Mouse (Mus musculus) E14TG2a.4 (cell line): Measurements from ENCODE around the gene Trp53bp2.

Source experiments
- H3K27me3 ChIP-seq: 2 replicates; pipeline ENCODE4 v1.6.1; 2014; ENCODE audit warnings: low read length, control low read depth; ENCODE audit not compliant: insufficient read depth
- H3K36me3 ChIP-seq: 2 replicates; pipeline ENCODE4 v1.6.1; 2014; ENCODE audit warnings: low read length, control low read depth; ENCODE audit not compliant: insufficient read depth
- H3K4me1 ChIP-seq: replicated peaks from 2 replicates; pipeline ENCODE4 v1.6.1; 2014; ENCODE audit warnings: low read depth, low read length, control low read depth
- H3K4me3 ChIP-seq: replicated peaks from 2 replicates; pipeline ENCODE4 v1.5.1; 2014; ENCODE audit warnings: mild to moderate bottlenecking, low read length
- H3K9me3 ChIP-seq: 2 replicates; pipeline ENCODE4 v1.6.1; 2014; ENCODE audit warnings: low read length, control low read depth
- CTCF ChIP-seq: conservative IDR thresholded peaks from 2 replicates; pipeline ENCODE4 v1.5.1; 2014; ENCODE audit warnings: low read length
- NANOG ChIP-seq: IDR thresholded peaks from 2 replicates; pipeline ENCODE4 v1.6.1; 2014; ENCODE audit warnings: borderline replicate concordance, low read length, mixed read lengths
- POU5F1 ChIP-seq: IDR thresholded peaks from 2 replicates; pipeline ENCODE4 v1.6.1; 2014; ENCODE audit warnings: low read length, borderline replicate concordance

Gene Trp53bp2

DNA sequence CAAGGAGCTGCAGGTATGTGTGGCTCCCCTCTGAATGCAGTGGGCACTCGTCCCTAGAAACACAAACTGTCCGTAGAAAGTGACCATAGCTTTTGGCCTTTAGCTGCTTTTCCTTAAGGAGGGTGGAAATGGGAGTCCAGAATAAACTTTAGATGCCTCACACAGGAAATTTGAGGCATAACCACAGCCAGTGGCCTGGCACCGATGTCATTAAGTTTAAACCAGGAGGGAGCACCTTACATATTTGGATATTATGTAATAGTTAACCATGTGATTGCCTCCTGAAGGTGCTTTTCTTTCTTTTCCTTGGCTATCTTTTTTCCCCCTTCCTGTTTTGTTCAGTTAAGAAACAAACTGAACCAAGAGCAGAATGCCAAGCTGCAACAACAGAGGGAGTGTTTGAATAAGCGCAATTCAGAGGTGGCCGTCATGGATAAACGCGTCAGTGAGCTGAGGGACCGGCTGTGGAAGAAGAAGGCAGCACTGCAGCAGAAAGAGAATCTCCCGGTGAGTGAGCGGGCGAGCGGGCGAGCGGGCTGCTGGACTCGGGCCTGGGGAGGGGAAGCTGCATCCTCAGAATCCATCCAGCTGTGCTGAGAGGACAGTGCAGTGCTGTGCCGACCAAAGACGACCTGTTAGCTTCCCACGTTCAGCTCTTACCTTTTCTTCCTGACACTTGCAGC is 33.0 kb downstream of the Trp53bp2 start:
- H3K36me3 ChIP-seq, result peaks cover 82% of the 10 kb centered on the region
- no peaks in the 10 kb centered on the region for H3K4me1 ChIP-seq
- H3K4me3 ChIP-seq, result no peak overlapping the region
- no peak for TF ChIP-seq POU5F1
- no peak for TF ChIP-seq NANOG
- TF ChIP-seq CTCF, result no peak
- no peaks in the 10 kb centered on the region for H3K9me3 ChIP-seq
- H3K27me3 ChIP-seq, result no peaks in the 10 kb centered on the region

GRCm38 (mm10) chr1:182444116-182444515 is 35.1 kb downstream of the Trp53bp2 start:
- H3K36me3 ChIP-seq, result peaks cover 86% of the 10 kb centered on the region
- TF ChIP-seq NANOG (no peak), POU5F1 (no peak), CTCF (no peak)
- H3K4me1 ChIP-seq, result no peaks in the 10 kb centered on the region
- H3K27me3 ChIP-seq, result no peaks in the 10 kb centered on the region
- H3K4me3 ChIP-seq, result no peak overlapping the region
- H3K9me3 ChIP-seq, result no peaks in the 10 kb centered on the region

DNA sequence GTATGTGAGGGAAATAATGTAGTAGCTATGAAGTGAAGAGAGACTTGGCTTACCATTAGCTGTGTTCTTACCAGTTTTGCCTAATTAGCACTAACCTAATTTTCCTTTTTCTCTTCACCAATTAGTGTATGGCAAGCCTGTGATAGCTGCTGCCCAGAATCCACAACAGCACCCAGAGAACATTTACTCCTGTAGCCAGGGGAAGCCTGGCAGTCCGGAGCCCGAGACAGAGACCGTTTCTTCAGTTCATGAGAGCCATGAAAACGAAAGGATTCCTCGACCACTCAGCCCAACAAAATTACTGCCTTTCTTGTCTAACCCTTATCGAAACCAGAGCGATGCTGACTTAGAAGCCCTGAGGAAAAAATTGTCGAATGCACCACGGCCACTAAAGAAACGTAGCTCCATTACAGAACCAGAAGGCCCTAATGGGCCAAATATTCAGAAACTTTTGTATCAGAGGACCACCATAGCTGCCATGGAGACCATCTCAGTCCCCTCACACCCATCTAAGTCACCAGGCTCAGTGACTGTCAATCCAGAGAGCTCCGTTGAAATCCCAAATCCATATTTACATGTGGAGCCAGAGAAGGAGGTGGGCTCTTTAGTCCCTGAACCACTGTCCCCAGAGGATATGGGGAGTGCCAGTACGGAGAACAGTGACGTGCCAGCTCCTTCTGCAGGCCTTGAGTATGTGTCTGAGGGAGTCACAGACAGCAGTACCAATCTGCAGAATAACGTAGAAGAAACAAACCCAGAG is 39.5 kb downstream of the Trp53bp2 start:
- no peaks in the 10 kb centered on the region for H3K27me3 ChIP-seq
- H3K9me3 ChIP-seq, result no peaks in the 10 kb centered on the region
- peaks cover 78% of the 10 kb centered on the region for H3K36me3 ChIP-seq
- no peak overlapping the region for H3K4me3 ChIP-seq
- H3K4me1 ChIP-seq, result no peaks in the 10 kb centered on the region
- TF ChIP-seq CTCF, result no peak
- no peak for TF ChIP-seq NANOG
- no peak for TF ChIP-seq POU5F1

DNA sequence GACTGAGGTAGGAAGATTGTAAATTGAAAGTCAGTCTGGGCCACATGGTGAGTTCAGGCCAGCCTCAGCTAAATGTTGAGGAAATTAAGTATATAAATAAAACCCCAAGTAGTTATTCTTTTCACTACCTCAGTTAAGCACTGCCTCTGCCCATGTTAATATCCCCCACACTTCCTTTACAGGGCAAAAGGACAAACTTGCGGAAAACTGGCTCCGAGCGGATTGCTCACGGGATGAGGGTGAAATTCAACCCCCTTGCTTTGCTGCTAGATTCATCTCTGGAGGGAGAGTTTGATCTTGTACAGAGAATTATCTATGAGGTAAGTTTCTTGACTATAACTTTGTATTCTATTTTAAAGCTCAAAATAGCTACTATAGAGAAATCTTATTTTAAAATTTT is 43.5 kb downstream of the Trp53bp2 start:
- H3K4me1 ChIP-seq, result no peaks in the 10 kb centered on the region
- no peaks in the 10 kb centered on the region for H3K9me3 ChIP-seq
- TF ChIP-seq CTCF (no peak), POU5F1 (no peak), NANOG (no peak)
- no peaks in the 10 kb centered on the region for H3K27me3 ChIP-seq
- H3K36me3 ChIP-seq, result peaks cover 71% of the 10 kb centered on the region
- no peak overlapping the region for H3K4me3 ChIP-seq

- no peak for TF ChIP-seq NANOG
- no peak for TF ChIP-seq CTCF
- peaks cover 67% of the 10 kb centered on the region for H3K36me3 ChIP-seq
- H3K4me1 ChIP-seq, result no peaks in the 10 kb centered on the region
- H3K9me3 ChIP-seq, result no peaks in the 10 kb centered on the region
- H3K4me3 ChIP-seq, result no peak overlapping the region
- no peaks in the 10 kb centered on the region for H3K27me3 ChIP-seq
Measured at GRCm38 (mm10) chr1:182455080-182455479, 46.1 kb downstream of the Trp53bp2 start.

DNA sequence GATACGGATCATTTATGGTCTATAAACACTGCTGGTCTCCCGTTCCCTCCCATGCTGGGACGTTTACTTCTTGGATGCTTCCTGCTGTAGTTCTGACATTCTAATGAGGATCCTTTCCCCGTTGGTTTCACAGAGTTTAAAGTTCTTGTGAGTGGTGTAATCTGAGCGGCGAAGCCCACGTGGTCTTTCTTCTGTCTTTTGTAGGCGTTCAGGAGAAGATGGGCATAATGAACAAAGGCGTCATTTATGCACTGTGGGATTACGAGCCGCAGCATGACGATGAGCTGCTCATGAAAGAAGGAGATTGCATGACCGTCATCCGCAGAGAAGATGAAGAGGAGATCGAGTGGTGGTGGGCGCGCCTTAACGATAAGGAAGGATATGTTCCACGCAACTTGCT is 49.6 kb downstream of the Trp53bp2 start:
- Histone ChIP-seq H3K4me1 (no peaks in the 10 kb centered on the region), H3K36me3 (peaks cover 49% of the 10 kb centered on the region), H3K9me3 (no peaks in the 10 kb centered on the region), H3K27me3 (no peaks in the 10 kb centered on the region), H3K4me3 (no peak overlapping the region)
- no peak for TF ChIP-seq CTCF
- no peak for TF ChIP-seq NANOG
- no peak for TF ChIP-seq POU5F1

GRCm38 (mm10) chr1:182459436-182459835 is 50.5 kb downstream of the Trp53bp2 start:
- Histone ChIP-seq H3K4me1 (no peaks in the 10 kb centered on the region), H3K4me3 (no peak overlapping the region), H3K27me3 (no peaks in the 10 kb centered on the region), H3K36me3 (peaks cover 41% of the 10 kb centered on the region), H3K9me3 (no peaks in the 10 kb centered on the region)
- TF ChIP-seq POU5F1 (no peak), CTCF (no peak), NANOG (no peak)

DNA sequence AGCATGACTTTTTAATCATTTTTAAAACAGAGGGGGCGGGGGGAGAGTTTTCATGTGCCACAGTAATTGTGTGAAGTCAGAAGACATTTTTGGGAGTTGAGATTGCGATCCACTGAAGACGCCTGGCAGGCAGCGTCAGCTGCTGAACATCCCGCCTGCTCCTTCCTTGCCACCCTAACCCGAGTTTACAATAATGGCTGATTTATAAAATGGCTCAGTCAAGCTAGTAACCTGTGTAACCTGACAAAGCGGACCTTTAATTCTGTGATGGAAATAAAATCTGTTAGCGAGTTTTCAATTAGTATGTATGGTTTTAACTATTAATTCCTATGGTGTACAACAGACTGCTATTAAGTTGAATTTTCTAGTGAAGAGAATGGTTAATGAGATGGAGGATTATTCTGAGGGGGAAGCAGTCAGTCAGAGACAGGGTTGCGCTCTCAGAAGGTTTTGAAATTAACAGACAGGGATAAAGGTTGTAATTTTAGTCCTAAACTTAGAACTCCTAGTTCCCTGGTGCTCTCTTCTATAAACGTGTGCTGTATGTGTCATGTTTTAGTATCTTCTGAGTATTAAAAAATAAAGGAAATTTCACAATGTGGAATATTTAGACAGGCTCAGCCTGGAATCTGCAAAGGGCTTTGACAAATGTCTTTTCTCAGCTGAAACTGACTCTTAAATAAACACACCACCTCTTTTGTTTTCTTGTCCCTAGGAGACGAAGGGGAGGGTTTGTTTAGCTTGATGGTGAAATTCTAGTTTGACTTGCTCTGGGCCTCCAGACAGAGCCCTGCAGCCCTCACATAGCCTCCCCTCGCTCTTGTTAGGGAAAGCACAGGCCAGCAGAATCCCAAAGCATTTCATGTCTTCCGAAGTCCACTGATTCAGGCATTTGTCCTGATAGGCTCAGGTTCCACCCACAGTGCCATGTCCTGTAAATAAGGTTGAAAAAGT is 51.6 kb downstream of the Trp53bp2 start:
- H3K9me3 ChIP-seq, result no peaks in the 10 kb centered on the region
- peaks cover 6% of the 10 kb centered on the region; the same call in 1 of the 2 replicates for H3K4me1 ChIP-seq
- no peak overlapping the region for H3K4me3 ChIP-seq
- no peak for TF ChIP-seq NANOG
- no peak for TF ChIP-seq CTCF
- TF ChIP-seq POU5F1, result no peak
- H3K36me3 ChIP-seq, result peaks cover 32% of the 10 kb centered on the region
- no peaks in the 10 kb centered on the region for H3K27me3 ChIP-seq
